Mouse (Mus musculus) heart, adult 2 months (tissue): ENCODE data around the gene Btg4.

Experiments
- CTCF ChIP-seq: fragments of 200-600 bp; IDR thresholded peaks from 2 replicates; pipeline ENCODE4 v1.8.1; 2022; ENCODE audit warnings: antibody characterized with exemption, mild to moderate bottlenecking, moderate library complexity
- EP300 ChIP-seq: fragments of 200-500 bp; IDR thresholded peaks from 2 replicates; pipeline ENCODE4 v1.6.1; 2011; ENCODE audit warnings: low read depth, low read length, control low read depth; ENCODE audit not compliant: insufficient read depth
- POLR2A ChIP-seq: fragments of 200-500 bp; IDR thresholded peaks from 2 replicates; pipeline ENCODE4 v1.6.1; 2011; ENCODE audit warnings: mild to moderate bottlenecking, low read depth, low read length, control low read depth; ENCODE audit not compliant: insufficient read depth

- TF ChIP-seq EP300 (no peak), CTCF (no peak), POLR2A (no peak)
Observed at GRCm38 (mm10) chr9:51102963-51103807, 42.5 kb downstream of the Btg4 start.
